Mouse (Mus musculus) olfactory bulb, adult 2 months (tissue): Measurements from ENCODE around the gene D16Ertd472e.

Source experiments
- CTCF ChIP-seq: fragments of 200-500 bp; IDR thresholded peaks from 2 replicates; pipeline ENCODE4 v1.5.1; 2012; ENCODE audit warnings: low read depth, mild to moderate bottlenecking, low read length, moderate library complexity; ENCODE audit not compliant: insufficient read depth
- POLR2A ChIP-seq: fragments of 200-500 bp; IDR thresholded peaks from 2 replicates; pipeline ENCODE4 v1.6.1; 2012; ENCODE audit warnings: mild to moderate bottlenecking, low read depth, low read length, moderate library complexity; ENCODE audit not compliant: insufficient read depth

DNA sequence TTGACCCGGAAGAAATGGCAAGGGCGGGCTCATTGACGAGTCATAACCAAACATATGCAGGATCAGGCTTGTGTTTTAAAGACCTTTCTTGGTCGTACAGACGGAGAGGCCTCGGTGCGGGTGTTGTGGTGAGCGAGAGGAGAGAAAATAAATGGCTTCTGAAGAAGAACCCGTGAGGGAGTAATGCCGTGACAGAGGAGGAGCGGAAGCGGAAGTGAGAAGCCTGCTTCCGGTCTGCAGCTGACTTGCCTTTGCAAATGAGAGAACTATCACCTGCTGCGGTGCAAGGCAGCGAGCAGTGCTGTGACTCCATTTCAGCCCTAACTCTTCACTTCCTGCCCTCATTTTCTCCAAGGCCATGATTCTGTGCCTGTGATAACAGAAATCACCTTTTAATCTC is 16.4 kb downstream of the D16Ertd472e start:
- TF ChIP-seq POLR2A (no peak), CTCF (no peak)
